Mouse (Mus musculus): ENCODE results near the gene Gck.

The Gck gene

GRCm38 (mm10) chr11:5877421-5877820 lies 72.5 kb downstream of the Gck start:
- DNase-seq (ENCODE audit: low spot score) = no peak

GRCm38 (mm10) chr11:5873192-5873591 lies 76.7 kb downstream of the Gck start:
- no peak for DNase-seq (ENCODE audit: low spot score)

GRCm38 (mm10) chr11:5872707-5873106 lies 77.2 kb downstream of the Gck start:
- no peak for DNase-seq (ENCODE audit: low spot score)

DNA sequence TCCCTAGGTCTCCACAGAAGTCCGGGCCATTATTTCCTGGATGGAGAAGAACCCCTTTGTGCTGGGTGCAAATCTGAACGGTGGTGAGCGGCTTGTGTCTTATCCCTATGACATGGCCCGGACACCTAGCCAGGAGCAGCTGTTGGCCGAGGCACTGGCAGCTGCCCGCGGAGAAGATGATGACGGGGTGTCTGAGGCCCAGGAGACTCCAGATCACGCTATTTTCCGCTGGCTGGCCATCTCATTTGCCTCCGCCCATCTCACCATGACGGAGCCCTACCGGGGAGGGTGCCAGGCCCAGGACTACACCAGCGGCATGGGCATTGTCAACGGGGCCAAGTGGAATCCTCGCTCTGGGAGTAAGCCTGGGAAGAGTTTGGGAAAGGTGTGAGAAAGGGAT lies 79.8 kb downstream of the Gck start:
- no peak for DNase-seq (ENCODE audit: low spot score)

GRCm38 (mm10) chr11:5869331-5869730 lies 80.5 kb downstream of the Gck start:
- no peak for DNase-seq (ENCODE audit: low spot score)

DNA sequence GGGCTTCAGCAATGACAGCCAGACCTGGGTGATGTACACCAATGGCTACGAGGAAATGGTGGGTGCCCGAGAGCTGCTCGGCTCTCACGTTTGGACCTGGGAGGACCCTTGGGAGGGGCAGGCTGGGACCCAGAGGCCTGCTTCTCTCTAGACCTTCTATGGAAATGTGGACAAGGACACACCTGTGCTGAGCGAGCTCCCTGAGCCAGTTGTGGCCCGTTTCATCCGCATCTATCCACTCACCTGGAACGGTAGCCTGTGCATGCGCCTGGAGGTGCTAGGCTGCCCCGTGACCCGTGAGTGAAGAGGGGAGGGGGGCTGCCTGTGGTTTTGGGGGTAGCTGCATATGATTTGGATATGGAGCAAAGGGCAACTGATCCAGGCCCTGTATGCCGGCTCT lies 81.6 kb downstream of the Gck start:
- no peak for DNase-seq (ENCODE audit: low spot score)

- no peak for DNase-seq (ENCODE audit: low spot score)
Observed at GRCm38 (mm10) chr11:5867196-5867595, 82.7 kb downstream of the Gck start.

GRCm38 (mm10) chr11:5862394-5863105 lies 87.3 kb downstream of the Gck start:
- DNase-seq (ENCODE audit: low spot score) = peak; percentile 51

- peak; percentile 47 for DNase-seq (ENCODE audit: low spot score)
Observed at GRCm38 (mm10) chr11:5861678-5862393, 88.0 kb downstream of the Gck start, which contains the start of gene Aebp1. TSS of gene Aebp1 (plus strand) at chr11:5861947.

- no peak for DNase-seq (ENCODE audit: low spot score)
Observed at GRCm38 (mm10) chr11:5860639-5861038, 89.2 kb downstream of the Gck start.

DNA sequence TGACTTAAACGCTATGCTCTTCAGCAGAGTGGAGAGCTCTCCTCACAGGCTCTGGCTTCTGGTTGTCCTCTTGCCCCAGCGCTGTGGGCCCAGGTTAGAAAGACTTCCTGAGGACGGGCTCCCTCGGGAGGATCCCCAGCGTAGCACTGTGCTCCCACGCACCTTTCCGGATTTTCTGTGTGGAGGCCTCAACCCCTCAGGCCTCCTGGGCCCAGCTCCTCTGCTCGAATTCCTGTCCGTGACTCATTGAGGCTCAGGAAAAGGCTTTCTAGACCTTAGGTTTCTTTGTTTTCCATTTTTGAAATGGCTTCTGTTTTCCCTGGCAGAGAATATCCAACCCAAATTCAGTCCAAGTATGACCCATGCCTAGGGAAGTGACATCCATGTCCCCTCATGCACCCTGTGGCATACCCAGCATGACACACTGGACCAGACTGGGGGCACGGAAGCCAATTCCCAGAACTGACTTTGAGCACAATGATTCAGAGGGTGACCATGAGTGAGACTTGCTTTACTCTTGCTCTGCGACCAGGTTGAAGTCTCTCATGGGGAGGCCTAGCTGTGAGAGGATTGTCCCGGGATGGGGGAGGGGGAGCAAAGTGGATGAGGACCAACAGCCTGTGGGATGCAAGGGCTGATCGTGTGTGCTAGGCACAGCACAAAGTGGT lies 89.9 kb downstream of the Gck start:
- no peak for DNase-seq (ENCODE audit: low spot score)

DNA sequence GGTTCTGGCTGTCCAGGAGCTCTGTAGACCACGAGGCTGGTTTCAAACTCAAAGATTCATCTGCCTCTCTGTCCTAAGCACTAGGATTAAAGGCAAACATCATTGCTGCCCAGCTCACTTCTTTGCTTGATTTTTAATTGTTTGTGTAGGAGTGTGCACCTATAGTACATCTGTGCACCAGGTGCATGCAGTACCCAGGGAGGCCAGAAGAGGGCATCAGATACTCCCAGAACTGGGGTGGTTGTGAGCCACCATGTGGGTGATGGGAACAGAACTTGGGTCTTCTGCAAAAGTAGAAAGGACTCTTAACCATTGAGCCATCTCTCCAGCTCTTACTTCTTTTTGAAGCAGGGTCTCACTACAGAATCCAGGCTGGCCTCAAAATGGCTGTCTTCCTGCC lies 91.2 kb downstream of the Gck start:
- no peak for DNase-seq (ENCODE audit: low spot score)

- no peak for DNase-seq (ENCODE audit: low spot score)
Observed at GRCm38 (mm10) chr11:5856479-5857130, 93.3 kb downstream of the Gck start.

GRCm38 (mm10) chr11:5855902-5856301 lies 94.0 kb downstream of the Gck start:
- no peak for DNase-seq (ENCODE audit: low spot score)

DNA sequence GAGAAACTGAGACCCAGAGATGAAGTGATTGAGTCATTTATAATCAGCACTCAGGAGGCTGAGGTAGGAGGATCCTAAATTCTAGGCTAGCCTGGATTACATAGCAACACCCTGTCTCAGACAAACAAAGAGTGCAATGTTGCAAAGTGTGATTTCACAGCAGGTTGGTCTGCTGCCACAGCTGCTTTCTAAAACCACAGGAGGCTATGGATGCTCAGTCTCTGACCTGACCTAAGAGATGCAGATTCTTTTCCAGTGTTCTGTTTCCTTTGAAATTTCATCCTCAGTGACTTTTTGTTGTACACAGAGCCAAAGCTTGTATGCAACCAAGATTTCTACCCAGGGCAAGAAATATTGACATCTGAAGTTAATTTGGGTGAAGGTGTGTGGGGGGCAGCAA lies 94.4 kb downstream of the Gck start:
- DNase-seq (ENCODE audit: low spot score) = no peak

- DNase-seq (ENCODE audit: low spot score) = no peak
Observed at GRCm38 (mm10) chr11:5852314-5852713, 97.6 kb downstream of the Gck start.

- no peak for DNase-seq (ENCODE audit: low spot score)
Observed at GRCm38 (mm10) chr11:5851021-5851736, 98.7 kb downstream of the Gck start.

Data from embryo, embryonic 10.5 days (tissue).